Mouse (Mus musculus) limb, embryonic 12.5 days (tissue): ENCODE results near the gene Ell3. TPM values are rescaled to one million over a fixed set of nuclear protein-coding genes. Genes with fewer than 3 reads are reported as not detected.

Experiments
- ATAC-seq: fragments of 200-750 bp; cut with Nextera tagmentation; 2 replicates; pipeline ENCODE4 v1.8.0; 2017; ENCODE audit warnings: low read depth, moderate TSS enrichment; ENCODE audit not compliant: insufficient number of reproducible peaks, insufficient read depth, low FRiP score, low TSS enrichment
- H3K27ac ChIP-seq: fragments of 300-500 bp; sonication (generic); 2 replicates; pipeline ENCODE4 v1.5.1; 2016; ENCODE audit warnings: mild to moderate bottlenecking, moderate library complexity
- H3K27me3 ChIP-seq: fragments of 300-500 bp; sonication (generic); 2 replicates; pipeline ENCODE4 v1.6.1; 2016; ENCODE audit warnings: mild to moderate bottlenecking, moderate library complexity
- H3K36me3 ChIP-seq: fragments of 300-500 bp; sonication (generic); 2 replicates; pipeline ENCODE4 v1.6.1; 2016; ENCODE audit warnings: mild to moderate bottlenecking, moderate library complexity
- H3K4me1 ChIP-seq: fragments of 300-500 bp; sonication (generic); replicated peaks from 2 replicates; pipeline ENCODE4 v1.6.1; 2016
- H3K4me2 ChIP-seq: fragments of 300-500 bp; sonication (generic); 2 replicates; pipeline ENCODE4 v1.6.1; 2016; ENCODE audit warnings: mild to moderate bottlenecking, moderate library complexity
- H3K4me3 ChIP-seq: fragments of 300-500 bp; sonication (generic); replicated peaks from 2 replicates; pipeline ENCODE4 v1.5.1; 2016; ENCODE audit warnings: mild to moderate bottlenecking
- H3K9ac ChIP-seq: fragments of 300-500 bp; sonication (generic); replicated peaks from 2 replicates; pipeline ENCODE4 v1.6.1; 2016; ENCODE audit warnings: mild to moderate bottlenecking, moderate library complexity
- H3K9me3 ChIP-seq: fragments of 300-500 bp; sonication (generic); 2 replicates; pipeline ENCODE4 v1.6.1; 2016; ENCODE audit warnings: mild to moderate bottlenecking, moderate library complexity
- WGBS: fragments of 180-500 bp; shearing (Covaris S2); methylation state at CpG from one replicate; pipeline ENCODE4 v1.1.7; 2016; 5-methylcytosine and 5-hydroxymethylcytosine counted together
- polyA plus RNA-seq: library from polyadenylated mRNA; unstranded; fragments of >200 nt; fragmentation: Nextera tagmentation; extraction: Ambion mirVana; gene quantifications from 2 replicates; pipeline ENCODE4 v1.2.1, GENCODE M21; 2016

Gene Ell3
- polyA plus RNA-seq, 1 experiment from 2014 or later: 13.5 TPM

DNA sequence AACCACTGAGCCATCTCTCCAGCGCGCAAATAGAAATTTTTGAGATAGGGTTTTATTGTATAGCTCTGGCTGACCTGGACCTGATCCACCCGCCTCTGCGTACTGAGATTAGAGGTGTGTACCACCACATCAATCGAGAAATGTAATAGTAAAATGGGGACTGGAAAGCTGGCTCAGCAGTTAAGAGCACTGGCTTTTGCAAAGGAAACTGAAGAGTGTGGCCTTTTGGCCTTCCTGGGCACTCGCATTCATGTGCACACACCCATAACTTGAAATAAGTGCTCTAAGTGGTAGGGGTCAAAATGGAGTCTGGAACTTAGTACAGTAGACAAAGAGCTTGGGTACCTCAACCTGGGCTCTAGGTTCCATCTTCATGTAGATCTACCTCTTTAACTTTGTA, 27.7 kb downstream of the Ell3 start:
- Histone ChIP-seq H3K36me3 (peaks cover 41% of the 10 kb centered on the region), H3K4me2 (peak overlapping the region; percentile 74), H3K9me3 (no peaks in the 10 kb centered on the region), H3K4me3 (0 out of 2 replicates have a peak overlapping the region, but pooled peaks have one; percentile 3), H3K4me1 (peaks cover 24% of the 10 kb centered on the region), H3K9ac (no peak overlapping the region), H3K27ac (no peak overlapping the region), H3K27me3 (no peaks in the 10 kb centered on the region)
- WGBS: 94% methylated on average over 6 of the region's 6 CpGs
- ATAC-seq: no peak

DNA sequence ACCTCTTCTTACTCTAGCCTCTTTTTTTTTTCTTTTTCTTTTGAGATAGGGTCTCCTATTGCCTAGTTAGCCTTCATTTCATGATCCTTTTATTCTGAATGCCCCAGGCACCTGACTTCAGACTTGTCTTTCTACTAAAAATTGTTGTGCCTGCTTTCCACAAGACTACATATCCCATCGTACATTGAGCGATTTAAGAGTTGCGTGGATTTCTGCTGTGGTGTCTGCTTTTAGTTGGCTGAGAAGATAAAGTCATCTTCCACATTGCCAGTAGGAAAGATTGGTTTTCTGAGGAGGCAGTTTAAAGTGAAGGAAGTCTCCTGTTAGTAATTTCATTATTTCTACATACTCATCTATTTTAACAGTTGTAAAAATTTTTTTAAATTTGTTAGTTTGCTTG, 28.5 kb downstream of the Ell3 start:
- Histone ChIP-seq H3K27ac (no peak overlapping the region), H3K4me1 (peaks cover 24% of the 10 kb centered on the region), H3K9ac (peak overlapping the region; percentile 97), H3K4me3 (peak overlapping the region; percentile 92), H3K9me3 (no peaks in the 10 kb centered on the region), H3K36me3 (peaks cover 37% of the 10 kb centered on the region), H3K27me3 (no peaks in the 10 kb centered on the region), H3K4me2 (peak overlapping the region; percentile 74)
- no peak for ATAC-seq
- 90% methylated on average over 3 of the region's 3 CpGs for WGBS

DNA sequence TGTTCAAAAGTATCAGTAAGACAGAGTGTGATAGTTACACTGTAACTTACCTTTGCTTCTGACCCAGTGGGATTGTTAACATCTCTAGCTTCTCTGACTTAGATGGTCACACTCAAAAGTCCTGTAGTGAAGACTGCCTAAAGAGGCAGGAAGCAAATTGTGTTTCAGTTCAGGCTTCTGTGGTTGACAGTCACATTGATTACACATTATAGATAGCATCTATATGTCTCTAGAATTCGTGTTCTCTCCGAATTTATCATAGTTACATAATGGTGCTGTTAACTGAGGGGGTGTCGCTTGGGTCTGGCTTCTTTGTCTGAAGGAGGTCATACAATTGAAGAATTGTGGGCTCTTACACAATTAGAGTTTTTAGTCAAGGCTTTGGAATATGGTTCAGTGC, 29.0 kb downstream of the Ell3 start:
- ATAC-seq: no peak
- Histone ChIP-seq H3K9me3 (no peaks in the 10 kb centered on the region), H3K4me1 (peaks cover 24% of the 10 kb centered on the region), H3K4me3 (peak overlapping the region; percentile 92), H3K36me3 (peaks cover 34% of the 10 kb centered on the region), H3K27me3 (no peaks in the 10 kb centered on the region), H3K9ac (peak overlapping the region; percentile 97), H3K4me2 (peak overlapping the region; percentile 74), H3K27ac (no peak overlapping the region)
- 75% methylated on average over 3 of the region's 3 CpGs for WGBS

DNA sequence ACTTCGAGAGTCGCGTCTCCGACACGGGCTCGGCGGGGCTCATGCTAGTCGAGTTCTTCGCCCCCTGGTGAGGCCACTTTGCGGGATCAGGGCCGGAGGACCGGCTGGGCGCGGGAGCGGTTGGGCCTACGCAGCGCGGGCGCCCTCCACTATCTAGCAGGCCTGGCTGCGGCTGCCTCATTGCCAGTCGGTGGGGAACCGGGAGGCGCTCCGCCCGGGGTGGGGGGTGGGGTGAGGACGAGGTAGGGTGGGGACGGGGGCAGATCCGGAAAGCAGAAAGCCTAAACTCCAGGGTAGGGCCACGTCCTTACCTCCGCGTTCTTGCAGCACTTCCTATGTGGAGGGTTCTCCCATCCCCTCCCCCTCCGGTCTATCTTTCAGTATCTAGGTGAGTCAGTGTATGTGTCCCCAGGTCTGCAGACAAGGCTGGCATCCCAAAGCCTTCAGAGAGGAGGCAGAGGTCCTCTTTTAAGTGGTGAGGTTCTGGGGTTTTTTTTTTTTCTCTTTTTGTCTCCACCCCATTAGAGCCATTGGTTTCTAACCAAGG, 29.9 kb downstream of the Ell3 start:
- peak; percentile 17 for ATAC-seq

DNA sequence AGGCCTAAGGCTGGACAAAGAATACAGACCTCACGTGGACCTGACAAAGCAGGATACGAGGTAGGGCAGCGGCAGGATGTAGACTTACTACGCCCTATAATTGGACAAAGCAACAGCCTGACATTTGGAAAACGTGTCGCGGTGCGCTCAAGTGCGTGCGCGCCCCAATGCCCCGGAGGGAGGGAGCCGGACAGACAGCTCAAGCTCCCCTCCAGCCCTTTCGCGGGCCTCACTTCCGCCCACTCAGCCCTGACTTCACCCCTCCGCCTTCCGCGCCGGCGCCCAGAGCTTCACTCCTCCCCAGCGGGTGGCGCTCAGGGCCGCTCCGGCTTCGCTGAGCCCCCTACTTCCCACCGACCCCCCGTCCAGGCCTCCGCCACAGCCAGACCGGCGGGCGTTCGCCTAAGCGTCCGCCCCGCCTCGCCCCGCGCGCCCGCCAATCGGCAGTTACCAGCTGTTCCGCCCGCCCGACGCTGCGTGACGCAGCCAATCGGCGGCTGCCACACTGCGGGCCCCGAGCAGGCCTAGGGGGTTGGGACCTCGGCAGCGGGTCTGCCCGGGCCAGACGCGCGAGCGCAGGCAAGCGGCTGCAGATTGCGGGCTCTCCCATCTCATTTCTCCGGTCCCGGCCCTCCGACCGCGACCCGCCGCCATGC, 30.6 kb downstream of the Ell3 start, which contains the start of the genes Pdia3 and Catsper2:
Pdia3 (plus strand) TSS at position 389 of the 656 bp plus-strand sequence.
Catsper2 (minus strand) TSS at position 406 of the 656 bp plus-strand sequence.
- Histone ChIP-seq H3K27me3 (no peaks in the 10 kb centered on the region), H3K9me3 (no peaks in the 10 kb centered on the region), H3K27ac (peak within 1 kb of the TSS; percentile 97), H3K4me2 (peak within 1 kb of the TSS; percentile 74), H3K9ac (peak within 1 kb of the TSS; percentile 97), H3K36me3 (peaks cover 22% of the 10 kb centered on the region), H3K4me3 (peak within 1 kb of the TSS; percentile 92), H3K4me1 (peaks cover 24% of the 10 kb centered on the region)
- WGBS: under 1% methylated on average over 68 of the region's 68 CpGs
- ATAC-seq: peak; percentile 99

More for the DNA sequence above, 29.9 kb downstream of the Ell3 start:
- under 1% methylated on average over 32 of the region's 32 CpGs for WGBS
- Histone ChIP-seq H3K27ac (peak overlapping the region; percentile 97), H3K9ac (peak overlapping the region; percentile 97), H3K36me3 (peaks cover 28% of the 10 kb centered on the region), H3K4me2 (peak overlapping the region; percentile 74), H3K4me3 (peak overlapping the region; percentile 92), H3K9me3 (no peaks in the 10 kb centered on the region), H3K27me3 (no peaks in the 10 kb centered on the region), H3K4me1 (peaks cover 24% of the 10 kb centered on the region)

DNA sequence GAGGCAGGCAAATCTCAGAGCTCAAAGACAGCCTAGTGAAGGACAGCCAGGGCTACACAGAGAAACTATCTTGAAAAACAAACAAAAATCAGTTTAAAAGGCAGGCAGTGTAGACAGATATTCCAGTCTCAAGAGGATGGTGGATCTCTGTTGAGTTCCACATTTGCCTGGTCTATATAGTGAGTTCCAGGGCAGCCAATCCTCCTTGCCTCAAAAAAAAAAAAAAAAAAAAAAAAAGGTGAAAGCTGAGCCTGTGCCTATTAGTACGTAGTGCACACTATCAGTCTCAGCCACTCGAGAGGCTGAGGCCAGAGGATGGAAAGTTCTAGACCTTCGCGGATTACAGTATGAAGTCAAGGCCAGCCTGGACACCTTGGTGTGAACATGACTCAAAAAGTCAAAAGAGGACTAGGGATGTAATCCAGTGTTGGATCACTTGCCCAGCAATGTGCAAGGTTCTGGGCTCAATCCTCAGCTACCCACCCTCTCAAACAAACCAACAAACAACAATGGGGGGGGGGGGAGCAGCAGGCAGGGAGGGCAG, 31.2 kb downstream of the Ell3 start:
- WGBS: 12% methylated on average over 4 of the region's 4 CpGs
- Histone ChIP-seq H3K36me3 (peaks cover 16% of the 10 kb centered on the region), H3K4me2 (peak overlapping the region; percentile 65), H3K27me3 (no peaks in the 10 kb centered on the region), H3K9me3 (0 out of 2 replicates have a peak, but pooled peaks cover 4% of the 10 kb centered on the region), H3K4me1 (peaks cover 24% of the 10 kb centered on the region), H3K9ac (peak overlapping the region; percentile 97), H3K4me3 (peak overlapping the region; percentile 92), H3K27ac (peak overlapping the region; percentile 97)
- ATAC-seq: peak; percentile 1

DNA sequence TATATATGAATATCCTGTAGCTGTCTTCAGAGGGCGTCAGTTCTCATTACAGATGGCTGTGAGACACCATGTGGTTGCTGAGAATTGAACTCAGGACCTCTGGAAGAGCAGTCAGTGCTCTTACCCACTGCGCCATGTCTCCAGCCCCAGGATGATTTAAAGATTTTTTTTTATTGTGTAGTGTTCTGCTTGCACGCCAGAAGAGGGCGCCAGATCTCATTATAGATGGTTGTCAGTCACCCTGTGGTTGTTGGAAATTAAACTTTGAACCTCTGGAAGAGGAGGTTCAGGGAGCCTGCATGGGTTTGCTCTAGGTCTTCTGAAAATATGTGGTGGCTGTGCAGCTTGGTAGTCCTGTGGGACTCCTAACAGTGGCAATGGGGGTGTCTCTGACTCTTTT, 35.9 kb downstream of the Ell3 start:
- Histone ChIP-seq H3K4me1 (0 out of 2 replicates have a peak, but pooled peaks cover 3% of the 10 kb centered on the region), H3K9me3 (0 out of 2 replicates have a peak, but pooled peaks cover 4% of the 10 kb centered on the region), H3K27ac (no peak overlapping the region), H3K4me2 (no peak overlapping the region), H3K36me3 (no peaks in the 10 kb centered on the region), H3K27me3 (no peaks in the 10 kb centered on the region), H3K4me3 (no peak overlapping the region), H3K9ac (no peak overlapping the region)
- ATAC-seq: no peak
- 30% methylated on average over 4 of the region's 4 CpGs for WGBS

DNA sequence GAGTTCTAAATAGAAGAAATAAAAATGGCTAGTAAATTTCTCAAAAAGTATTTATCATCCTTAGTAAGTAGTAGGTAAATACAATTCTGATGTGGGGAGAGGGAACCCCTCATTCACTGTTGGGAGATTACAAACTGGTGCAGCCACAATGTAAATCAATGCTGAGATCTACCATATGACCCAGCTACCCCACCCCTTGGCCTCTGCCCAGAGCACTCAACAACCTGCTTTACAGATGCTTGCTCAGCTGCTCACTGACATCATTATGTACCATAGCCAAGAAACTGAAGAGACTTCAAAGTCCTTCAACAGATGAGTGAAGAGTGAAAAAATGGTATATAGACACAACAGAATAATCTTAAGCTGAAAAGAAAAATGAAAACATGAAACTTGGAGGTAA, 40.8 kb downstream of the Ell3 start:
- Histone ChIP-seq H3K4me3 (no peak overlapping the region), H3K4me2 (no peak overlapping the region), H3K4me1 (0 out of 2 replicates have a peak, but pooled peaks cover under 1% of the 10 kb centered on the region), H3K9me3 (0 out of 2 replicates have a peak, but pooled peaks cover 2% of the 10 kb centered on the region), H3K9ac (no peak overlapping the region), H3K27me3 (no peaks in the 10 kb centered on the region), H3K36me3 (no peaks in the 10 kb centered on the region), H3K27ac (no peak overlapping the region)
- ATAC-seq: no peak

DNA sequence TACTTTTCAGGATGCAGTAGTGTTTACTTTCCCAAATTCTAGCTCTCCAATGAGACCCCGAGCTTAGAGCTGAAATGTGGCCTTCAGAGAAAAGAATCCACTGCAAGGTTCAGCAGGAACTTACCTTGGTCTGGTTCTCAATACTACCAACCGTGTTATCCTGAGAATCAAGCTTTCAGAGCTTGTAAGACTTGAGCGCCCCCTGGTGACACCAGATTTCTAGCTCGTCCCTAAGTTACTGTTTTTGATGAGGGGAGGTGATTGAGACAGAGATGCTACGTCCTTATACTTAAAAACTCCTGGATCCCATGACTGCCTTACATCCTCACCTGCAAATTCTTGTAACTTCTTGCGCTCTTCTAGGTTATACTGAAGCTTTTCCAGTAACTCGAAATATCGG, 47.5 kb downstream of the Ell3 start:
- WGBS: 16% methylated on average over 8 of the region's 8 CpGs
- no peaks in the 10 kb centered on the region for H3K36me3 ChIP-seq
- H3K27ac ChIP-seq: no peak overlapping the region
- H3K9me3 ChIP-seq: no peaks in the 10 kb centered on the region
- H3K9ac ChIP-seq: no peak overlapping the region
- no peak for ATAC-seq
- H3K4me2 ChIP-seq: no peak overlapping the region
- H3K27me3 ChIP-seq: no peaks in the 10 kb centered on the region
- no peak overlapping the region for H3K4me3 ChIP-seq
- 0 out of 2 replicates have a peak, but pooled peaks cover 3% of the 10 kb centered on the region for H3K4me1 ChIP-seq
